Comparison of ENCODE assay signal across 31 mouse cellular contexts in the genomic region with DNA sequence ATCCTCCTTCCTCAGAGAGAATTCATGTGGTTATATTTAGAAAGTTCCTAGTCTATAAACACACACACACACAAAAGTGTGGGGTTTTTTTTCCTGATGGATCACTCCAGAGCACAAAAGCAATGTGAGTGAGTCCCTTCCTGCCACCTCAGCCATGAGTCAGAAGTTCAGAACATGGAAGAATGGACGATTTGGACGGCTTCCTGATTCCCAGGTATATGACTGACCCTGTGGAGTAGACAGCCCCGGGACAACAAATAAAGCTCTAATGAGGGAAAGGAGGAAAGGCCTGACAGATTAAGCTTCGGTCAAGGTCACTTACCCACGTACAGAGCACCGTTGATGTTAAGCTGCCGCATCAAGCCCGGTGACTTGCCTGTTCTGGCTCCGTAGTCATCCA.
A peak's percentile ranks its signal among the peaks of the same experiment; 100 is the strongest.
DNase-seq lines count a peak whose midpoint lies in the region; ATAC-seq and TF ChIP-seq lines count a peak whose summit lies in the region.
"Had no signal": no experiment of that assay in that cellular context is flagged by ENCODE, and none has a peak within 500 bp of the region (broad histone marks: within the 10 kb centered on the region; RNA-seq: fewer than 3 reads in every experiment).

No protein-coding gene starts in this region.

- no peak overlapping the region for H3K4me2 ChIP-seq in heart, embryonic 15.5 days
- no peak overlapping the region for H3K4me2 ChIP-seq in midbrain, embryonic 11.5 days
- H3K4me2 ChIP-seq in midbrain, embryonic 15.5 days, result no peak overlapping the region
- H3K4me2 ChIP-seq: hindbrain, embryonic 12.5 days; intestine, embryonic 15.5 days; lung, embryonic 14.5 days; neural tube, embryonic 12.5 days had no signal

- no peak for TF ChIP-seq CTCF in lung, adult 2 months (IDR thresholded peaks at IDR 0.05; ENCODE audit: insufficient read depth, low read length)

- H3K9ac ChIP-seq in heart, embryonic 15.5 days, result no peak overlapping the region
- H3K9ac ChIP-seq in midbrain, embryonic 11.5 days (ENCODE audit: low read length), result no peak overlapping the region
- H3K9ac ChIP-seq in midbrain, embryonic 15.5 days, result no peak overlapping the region
- H3K9ac ChIP-seq: hindbrain, embryonic 12.5 days; intestine, embryonic 15.5 days; liver, embryonic 14.5 days; lung, embryonic 14.5 days; neural tube, embryonic 12.5 days had no signal

- H3K9me3 ChIP-seq in heart, embryonic 15.5 days (replicated peaks), result no peaks in the 10 kb centered on the region
- H3K9me3 ChIP-seq in midbrain, embryonic 11.5 days (ENCODE audit: control insufficient read depth, low read length), result no peaks in the 10 kb centered on the region
- no peaks in the 10 kb centered on the region for H3K9me3 ChIP-seq in midbrain, embryonic 15.5 days
- H3K9me3 ChIP-seq: heart, embryonic 10.5 days; hindbrain, embryonic 12.5 days; intestine, embryonic 15.5 days; neural tube, embryonic 12.5 days had no signal

- H3K27ac ChIP-seq in heart, embryonic 15.5 days, result 0 out of 2 replicates have a peak overlapping the region, but pooled peaks have one; percentile 43
- H3K27ac ChIP-seq in midbrain, embryonic 11.5 days (ENCODE audit: low read depth, low read length), result no peak overlapping the region
- H3K27ac ChIP-seq in midbrain, embryonic 15.5 days, result no peak overlapping the region
- H3K27ac ChIP-seq: heart, embryonic 10.5 days; hindbrain, embryonic 12.5 days; hindbrain, postnatal 0 days; intestine, embryonic 15.5 days; liver, embryonic 14.5 days; neural tube, embryonic 12.5 days had no signal

- TF ChIP-seq POLR2A in lung, adult 2 months (IDR thresholded peaks at IDR 0.05; ENCODE audit: borderline replicate concordance, extremely low read depth, low read depth, low read length), result no peak

- 0 out of 2 replicates have a peak, but pooled peaks cover 5% of the 10 kb centered on the region for H3K36me3 ChIP-seq in heart, embryonic 15.5 days
- no peaks in the 10 kb centered on the region for H3K36me3 ChIP-seq in midbrain, embryonic 11.5 days (ENCODE audit: control insufficient read depth, insufficient read depth, low read length)
- H3K36me3 ChIP-seq in midbrain, embryonic 15.5 days (replicated peaks), result no peaks in the 10 kb centered on the region
- H3K36me3 ChIP-seq: heart, embryonic 10.5 days; hindbrain, embryonic 12.5 days; intestine, embryonic 15.5 days; neural tube, embryonic 12.5 days had no signal

- ATAC-seq in heart, embryonic 15.5 days (replicated peaks; ENCODE audit: insufficient number of reproducible peaks, insufficient read depth, low FRiP score, low read depth), result no peak
- ATAC-seq in midbrain, embryonic 11.5 days (ENCODE audit: low FRiP score), result no peak
- ATAC-seq in midbrain, embryonic 15.5 days (replicated peaks), result no peak
- ATAC-seq: activated CD4-positive, CD25-positive, alpha-beta regulatory T cell, adult 4 months; CD4-positive, CD25-positive, alpha-beta regulatory T cell, adult 4 months; forebrain, embryonic 16.5 days; hindbrain, postnatal 0 days; midbrain, embryonic 16.5 days had no signal

- DNase-seq in adrenal gland, postnatal 14 days, result peak; percentile 23
- no peak for DNase-seq in adrenal gland, adult 8-10 months
- no peak for DNase-seq in heart, postnatal 10 days
- peak; percentile 47 for DNase-seq in midbrain, embryonic 11.5 days (ENCODE audit: low spot score, missing footprints)
- no peak for DNase-seq in lung, adult 2 months
- DNase-seq: cerebellum, adult 11 months; cerebellum, adult 9-10 months; heart, postnatal 36 days; kidney, adult 9 months; kidney, postnatal 25 days; liver; lung, embryonic 14.5 days; lung, postnatal 14 days; right cerebral cortex, adult 18-20 months; spleen, adult 18-20 months; thymus, adult 18-20 months; thymus, postnatal 25 days had no signal

- H3K27me3 ChIP-seq in heart, embryonic 15.5 days, result no peaks in the 10 kb centered on the region
- no peaks in the 10 kb centered on the region for H3K27me3 ChIP-seq in midbrain, embryonic 11.5 days (ENCODE audit: control insufficient read depth, insufficient read depth, low read length)
- no peaks in the 10 kb centered on the region for H3K27me3 ChIP-seq in midbrain, embryonic 15.5 days (replicated peaks)
- H3K27me3 ChIP-seq: hindbrain, embryonic 12.5 days; intestine, embryonic 15.5 days; neural tube, embryonic 12.5 days had no signal

- H3K4me1 ChIP-seq in heart, embryonic 15.5 days (replicated peaks), result peaks cover 42% of the 10 kb centered on the region
- no peaks in the 10 kb centered on the region for H3K4me1 ChIP-seq in midbrain, embryonic 11.5 days (ENCODE audit: control insufficient read depth, insufficient read depth, low read length)
- H3K4me1 ChIP-seq in midbrain, embryonic 15.5 days, result peaks cover 9% of the 10 kb centered on the region; the same call in 1 of the 2 replicates
- peaks cover 10% of the 10 kb centered on the region for H3K4me1 ChIP-seq in lung, adult 2 months (ENCODE audit: control insufficient read depth, insufficient read depth, low read length)

- H3K4me3 ChIP-seq in heart, embryonic 15.5 days, result no peak overlapping the region
- H3K4me3 ChIP-seq in midbrain, embryonic 11.5 days (ENCODE audit: low read depth, low read length), result no peak overlapping the region
- no peak overlapping the region for H3K4me3 ChIP-seq in midbrain, embryonic 15.5 days
- no peak overlapping the region for H3K4me3 ChIP-seq in lung, adult 2 months (replicated peaks; ENCODE audit: extremely low read depth, low read depth, low read length)
- H3K4me3 ChIP-seq: erythroblast, embryonic 14.5 days; heart, embryonic 10.5 days; hindbrain, embryonic 12.5 days; intestine, embryonic 15.5 days; myocyte; neural tube, embryonic 12.5 days had no signal

- whole genome bisulfite sequencing in heart, embryonic 15.5 days, result 60% methylated on average over 9 of the region's 9 CpGs
- WGBS in midbrain, embryonic 11.5 days, result 88% methylated on average over 9 of the region's 9 CpGs
- 78% methylated on average over 9 of the region's 9 CpGs for WGBS in midbrain, embryonic 15.5 days
- WGBS in lung, adult 2 months, result 61% methylated on average over 9 of the region's 9 CpGs

- intact Hi-C loops in heart, postnatal 10 days (cut with DNase I), result no loop called here

Comparison
In these comparisons a context has a peak if more than half of its experiments do, and no peak if none do; other contexts are left out.
1. DNase-seq: peak in adrenal gland, postnatal 14 days (single experiment) and midbrain, embryonic 11.5 days (single experiment); none in adrenal gland, adult 8-10 months (single experiment), heart, postnatal 10 days (0 of 2) and lung, adult 2 months (single experiment).